Mouse (Mus musculus) brain, embryonic 14.5 days (tissue): ENCODE measurements around the gene Pklr. TPM values are rescaled to one million over a fixed set of nuclear protein-coding genes. Genes with fewer than 3 reads are reported as not detected.

Experiments
- DNase-seq: peaks from one replicate; pipeline ENCODE4 v3.0.0-alpha.2; 2011; ENCODE audit warnings: low read depth
- CTCF ChIP-seq: fragments of 200-500 bp; IDR thresholded peaks from 2 replicates; pipeline ENCODE4 v1.5.1; 2012; ENCODE audit warnings: inconsistent platforms, mild to moderate bottlenecking, moderate library complexity, borderline replicate concordance; ENCODE audit not compliant: insufficient read depth, insufficient read length; ENCODE audit errors: extremely low read depth
- POLR2A ChIP-seq: fragments of 200-500 bp; IDR thresholded peaks from 2 replicates; pipeline ENCODE4 v1.6.1; 2012; ENCODE audit warnings: mild to moderate bottlenecking, inconsistent platforms, borderline replicate concordance; ENCODE audit not compliant: poor library complexity, insufficient read depth, insufficient read length, severe bottlenecking; ENCODE audit errors: extremely low read depth
- polyA plus RNA-seq: library from polyadenylated mRNA; depleted of rRNA; stranded (reverse); fragments of >200 nt; gene quantifications from 2 replicates; pipeline ENCODE4 v1.2.3, GENCODE M21; 2012; rRNA removed

Gene Pklr
- 0.14 and 0.21 TPM in 2 replicates for polyA plus RNA-seq

DNA sequence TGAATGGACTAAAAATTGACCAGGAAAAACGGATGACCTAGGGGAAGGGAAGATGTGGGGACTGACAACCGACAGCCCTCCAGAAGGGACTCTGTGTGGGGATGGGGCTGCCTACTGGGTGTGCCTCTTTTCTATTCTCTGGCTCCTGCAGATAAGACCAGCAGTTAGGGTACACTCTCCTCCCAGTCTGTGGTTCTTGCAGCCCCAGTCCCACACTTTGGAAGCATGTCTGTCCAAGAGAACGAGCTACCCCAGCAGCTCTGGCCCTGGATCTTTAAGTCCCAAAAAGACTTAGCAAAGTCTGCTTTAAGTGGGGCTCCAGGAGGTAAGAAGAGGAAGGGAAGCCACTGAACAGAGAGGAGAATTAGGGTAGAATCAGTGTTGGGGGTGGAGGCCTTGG is at the start of gene Pklr:
Gene Pklr (plus strand): TSS at position 185 of the 400 bp plus-strand sequence.
- DNase-seq = no peak
- no peak for TF ChIP-seq POLR2A
- no peak for TF ChIP-seq CTCF

DNA sequence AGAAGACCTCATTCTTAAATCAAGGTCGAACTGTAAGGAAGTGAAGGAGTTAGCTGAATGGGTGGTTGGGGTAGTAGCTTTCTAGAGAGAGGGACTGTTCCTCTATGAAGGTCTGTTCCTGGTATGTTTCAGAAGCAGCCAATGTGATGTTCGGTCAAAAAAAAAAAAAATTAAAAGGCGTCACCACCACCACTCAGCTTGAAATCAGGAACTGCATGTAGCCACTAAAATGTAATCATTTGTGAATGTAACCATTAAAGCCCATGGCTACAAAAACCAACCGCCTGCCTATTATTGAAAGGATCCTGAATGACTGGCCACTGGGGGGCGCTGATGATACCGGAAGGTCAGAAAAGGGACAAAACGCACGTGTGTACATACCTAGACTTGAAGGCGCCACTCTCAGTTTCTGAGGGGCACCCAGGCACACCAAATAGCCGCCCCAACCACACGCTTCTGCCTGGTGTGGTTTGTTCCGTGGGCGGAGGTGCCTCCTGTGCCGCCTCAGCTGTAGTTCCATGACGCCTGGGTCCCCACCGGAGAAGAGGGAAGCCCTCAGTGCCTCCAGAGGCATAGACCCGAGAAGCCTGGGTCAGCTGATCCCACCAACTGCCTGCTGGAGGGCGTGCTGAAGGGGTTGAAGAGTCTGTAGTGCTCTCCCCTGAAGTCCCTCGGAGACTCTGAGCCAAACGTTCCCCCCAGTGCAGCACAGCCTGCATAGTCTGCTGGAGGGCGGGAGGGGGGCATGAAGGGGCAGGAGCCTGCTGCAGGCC is 48.4 kb upstream of the Pklr start:
- peak; percentile 82 for DNase-seq
- TF ChIP-seq POLR2A = no peak
- TF ChIP-seq CTCF = peak; percentile 71

DNA sequence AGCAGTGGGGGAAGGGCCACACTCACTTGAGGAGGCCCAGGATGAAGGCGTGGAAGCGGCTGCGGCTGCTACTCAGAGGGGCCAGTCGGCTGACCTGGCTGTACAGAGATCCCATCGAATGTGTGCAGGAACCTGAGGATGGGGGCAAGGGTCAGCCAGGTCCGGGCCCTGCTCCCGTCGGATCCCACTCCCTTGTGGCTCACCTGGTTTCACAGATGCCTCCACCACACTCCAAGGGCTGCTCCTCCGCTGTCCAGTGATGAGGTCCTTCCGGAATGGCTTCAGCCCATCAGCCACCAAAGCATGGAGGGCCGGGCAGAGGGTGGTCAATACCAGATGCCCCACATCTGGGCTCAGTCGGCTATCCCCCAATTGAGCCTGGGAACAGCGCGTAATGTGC is 47.0 kb upstream of the Pklr start:
- TF ChIP-seq CTCF = no peak
- TF ChIP-seq POLR2A = no peak

DNA sequence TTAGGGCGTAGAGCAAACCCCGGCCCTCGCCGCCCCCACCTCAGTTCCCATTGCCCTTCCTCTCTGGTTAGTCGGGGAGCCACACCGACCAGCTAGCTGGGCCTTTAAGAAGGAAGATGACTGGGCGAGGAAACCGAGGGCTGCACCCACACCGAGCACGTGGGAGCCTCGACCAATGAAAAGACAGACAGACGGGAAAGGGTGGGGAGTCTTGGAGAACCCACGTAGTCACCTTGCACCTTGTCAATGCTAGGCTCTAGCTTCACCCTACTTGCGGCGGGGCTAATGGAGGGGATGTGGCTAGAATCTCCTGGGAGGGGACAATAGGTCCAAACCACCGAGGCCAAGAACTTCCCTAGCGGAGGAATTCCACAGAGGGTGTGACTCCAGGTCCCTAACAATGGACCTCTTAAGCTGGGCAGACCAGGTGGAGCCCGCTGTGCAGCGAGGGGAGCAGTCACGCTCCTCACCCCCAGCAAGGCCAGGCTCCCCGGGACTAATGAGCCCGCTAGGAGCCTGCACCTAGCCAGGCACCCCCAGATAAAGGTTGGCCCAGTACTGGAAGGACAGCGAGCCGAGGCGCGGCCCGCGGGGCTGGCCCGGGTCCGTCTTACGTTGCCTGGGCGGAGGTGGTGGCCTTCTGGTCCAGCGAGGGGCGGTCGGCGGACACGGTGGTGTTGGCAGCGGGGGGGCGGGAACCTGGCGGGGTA is 45.9 kb upstream of the Pklr start:
- TF ChIP-seq CTCF = no peak
- DNase-seq = peak; percentile 92

More for the DNA sequence above, 47.0 kb upstream of the Pklr start:
- DNase-seq = no peak

DNA sequence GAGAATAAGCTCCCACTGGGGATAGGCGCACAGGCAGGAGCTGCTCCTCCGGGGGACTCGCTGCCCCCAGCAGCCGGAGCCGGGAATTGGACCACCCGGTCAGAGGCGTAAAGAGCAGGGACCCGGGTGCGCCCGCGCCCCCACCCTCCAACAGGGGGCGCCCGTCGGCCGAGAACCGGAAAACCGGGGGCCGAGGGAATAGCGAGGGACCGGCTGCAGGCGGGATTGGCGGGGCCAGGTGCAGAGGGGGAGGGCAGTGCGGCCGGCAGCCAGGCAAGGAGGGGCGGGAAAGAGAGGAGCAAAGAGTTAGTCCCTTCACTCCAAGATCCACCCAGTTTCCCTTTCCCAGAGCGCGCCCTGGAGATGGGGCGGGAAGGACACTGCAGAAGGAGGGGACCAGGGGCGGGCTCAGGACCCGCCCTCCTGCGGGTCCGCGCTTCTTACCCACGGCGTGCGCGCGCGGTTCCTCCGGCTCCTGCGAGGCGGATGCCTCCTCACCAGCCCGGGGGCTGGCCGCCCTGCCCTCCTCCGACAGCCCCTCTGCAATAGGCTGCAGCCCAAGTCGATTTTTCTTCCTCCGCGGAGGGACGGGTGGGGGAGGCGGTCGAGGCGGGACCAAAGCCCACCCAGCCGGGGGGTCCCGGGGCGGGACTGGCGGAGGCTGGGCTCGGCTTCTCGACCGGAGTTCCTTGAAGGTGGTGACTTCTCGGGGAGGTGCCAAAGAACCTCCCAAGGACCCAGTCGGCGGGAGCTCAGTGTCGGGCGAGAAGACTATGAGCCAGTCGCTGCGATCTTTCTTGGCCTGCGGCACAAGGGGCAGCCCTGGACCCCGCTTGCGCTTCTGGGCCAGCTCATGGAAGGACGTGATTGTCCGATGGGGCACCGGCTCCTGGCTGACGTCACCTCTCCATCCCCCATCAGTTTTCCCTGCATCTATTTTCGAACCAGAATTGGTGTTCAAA is 45.0 kb upstream of the Pklr start:
- TF ChIP-seq POLR2A (0 out of 2 replicates have a peak, but pooled peaks have one; percentile 24), CTCF (peak; percentile 75)
- DNase-seq = peak; percentile 83

DNA sequence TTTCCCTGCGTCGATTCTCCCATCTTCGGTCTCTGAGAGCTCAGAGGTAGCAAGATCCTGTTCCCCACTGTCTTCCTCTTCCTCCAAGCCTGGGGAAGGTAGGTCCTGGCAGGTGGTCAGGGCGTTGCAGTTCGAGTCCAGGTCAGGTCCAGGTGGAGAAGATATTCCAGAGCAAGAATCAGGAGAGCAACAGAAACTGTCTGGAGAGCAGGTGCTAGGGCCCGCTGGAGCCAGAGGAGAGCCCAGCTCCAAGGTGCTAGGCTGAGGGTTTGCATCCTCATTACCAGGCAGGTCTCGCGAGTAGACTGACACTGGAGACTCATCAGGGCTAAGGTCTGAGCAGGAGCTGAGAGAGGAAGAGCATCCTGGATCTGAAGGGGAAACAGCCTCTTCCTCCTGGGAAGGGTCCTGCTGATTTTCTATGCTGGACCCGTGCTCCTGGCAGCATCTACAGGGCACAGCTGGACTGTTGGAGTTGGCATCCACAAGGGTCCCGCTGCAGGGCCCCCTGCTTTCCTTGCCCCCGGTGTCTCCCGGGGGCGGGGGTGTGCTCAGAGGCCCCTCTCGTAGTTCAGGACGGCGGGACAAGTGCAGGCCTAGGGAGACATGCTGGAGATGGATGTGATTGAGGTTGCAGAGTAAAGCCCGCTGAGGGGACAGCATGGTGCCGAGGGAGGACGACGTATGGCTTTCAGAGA is 44.0 kb upstream of the Pklr start:
- DNase-seq = peak; percentile 5

DNA sequence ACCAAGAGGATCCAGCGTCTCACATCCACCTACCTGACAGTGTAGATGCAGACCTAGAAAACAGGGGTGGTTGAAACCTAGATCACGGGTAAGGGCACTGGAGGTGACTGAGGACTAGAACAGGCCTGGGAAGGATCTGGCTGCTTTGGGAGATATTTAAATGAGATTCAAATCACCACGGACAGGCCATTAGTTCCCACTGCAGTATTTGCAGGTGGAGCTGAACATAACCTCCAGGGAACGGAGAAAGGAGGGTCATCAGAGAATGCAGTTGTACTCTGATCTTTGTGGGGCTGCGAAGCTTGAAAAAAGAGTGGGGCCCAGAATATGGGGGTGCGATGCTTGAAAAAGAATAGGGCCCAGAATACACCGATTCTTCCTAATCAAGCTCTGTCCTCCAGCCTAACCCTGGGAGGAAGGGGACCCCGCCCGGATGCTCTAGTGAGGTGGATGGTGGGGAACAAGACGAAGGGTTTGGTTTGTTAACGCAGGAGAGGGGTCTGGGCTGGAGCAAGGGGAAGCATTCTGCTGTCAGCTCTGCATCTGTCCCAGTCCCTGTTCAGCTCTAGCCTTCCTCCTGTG is 43.3 kb upstream of the Pklr start:
- TF ChIP-seq POLR2A = no peak
- no peak for TF ChIP-seq CTCF
- DNase-seq = peak; percentile 11

More for the DNA sequence above, 44.0 kb upstream of the Pklr start:
- TF ChIP-seq CTCF (no peak), POLR2A (no peak)

DNA sequence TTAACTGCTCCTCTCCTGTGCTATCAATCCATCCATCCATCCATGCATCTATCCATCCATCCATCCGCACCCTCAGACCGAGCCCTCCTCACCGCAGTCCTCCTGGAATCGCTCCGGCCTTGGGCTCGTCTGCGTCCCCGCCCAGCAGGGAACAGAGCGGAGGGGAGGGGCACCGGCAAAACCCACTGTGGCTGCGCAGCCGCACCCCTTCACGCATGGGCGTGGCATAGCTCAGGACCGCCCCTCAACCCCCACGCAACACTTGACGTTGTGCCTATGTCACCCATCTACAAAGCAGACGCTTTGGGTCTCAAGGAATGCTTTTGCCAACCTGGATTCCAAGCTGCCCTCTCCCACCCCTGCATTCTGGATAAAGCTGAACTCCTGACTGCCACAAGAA is 42.8 kb upstream of the Pklr start, which contains the start of gene Rusc1:
Gene Rusc1 (minus strand): TSS at position 137 of the 400 bp plus-strand sequence.
- peak; percentile 97 for DNase-seq
- TF ChIP-seq CTCF (no peak), POLR2A (peak; percentile 55; the same call in 1 of the 2 replicates)

DNA sequence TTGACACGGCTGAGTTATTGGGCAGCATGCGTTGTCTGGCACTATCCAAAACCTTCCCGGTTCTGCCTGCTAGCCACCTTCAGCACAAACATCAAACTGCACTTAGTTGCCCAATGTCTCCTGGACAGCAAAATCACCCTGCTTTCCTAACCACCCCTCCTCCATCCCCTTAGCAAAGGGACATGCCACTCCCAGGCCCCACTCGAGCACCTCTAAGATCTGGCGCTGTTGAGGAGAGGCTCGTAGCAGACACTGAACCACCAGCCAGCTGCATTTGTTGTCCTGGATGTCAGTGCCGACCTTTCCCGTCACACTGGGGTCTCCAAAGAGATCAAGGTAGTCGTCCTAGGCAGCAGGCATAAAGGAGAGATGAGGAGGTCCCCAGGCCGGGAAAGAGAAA is 41.9 kb upstream of the Pklr start:
- TF ChIP-seq CTCF = no peak
- no peak for TF ChIP-seq POLR2A
- no peak for DNase-seq

DNA sequence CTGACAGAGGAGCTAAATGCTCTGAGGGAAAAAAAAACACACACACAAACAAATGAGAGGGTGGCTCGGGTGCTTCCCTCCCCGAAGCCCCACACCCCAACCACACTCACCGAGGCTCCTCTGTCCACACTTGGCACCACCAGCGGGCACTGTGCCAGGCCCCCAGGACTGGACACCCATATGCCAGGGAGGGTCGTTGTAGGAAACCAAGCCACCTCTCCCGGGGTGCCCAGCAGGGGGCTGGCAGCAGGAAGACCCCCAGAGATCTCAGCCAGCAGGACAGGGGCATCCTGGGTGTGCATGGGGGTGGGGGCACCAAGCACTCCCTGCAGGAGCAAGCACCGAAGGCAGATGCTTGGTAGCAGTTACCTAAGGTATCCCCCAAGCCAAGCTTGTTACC is 35.1 kb upstream of the Pklr start, which contains the start of gene Gm43738:
Gene Gm43738 (minus strand): TSS at position 289 of the 400 bp plus-strand sequence.
- TF ChIP-seq CTCF = no peak
- no peak for TF ChIP-seq POLR2A
- peak; percentile 8 for DNase-seq
